Mouse (Mus musculus) right cerebral cortex, adult 2 months (tissue): ENCODE results near the gene Ctbp1.
A peak's percentile ranks its signal among the peaks of the same experiment; 100 is the strongest.

ENCODE experiments used
- DNase-seq, 2 experiments: peaks; one replicate each; pipeline ENCODE4 v3.0.0; 2021 to 2022; ENCODE audit warnings: low spot score in 2 of 2

Ctbp1 gene

DNA sequence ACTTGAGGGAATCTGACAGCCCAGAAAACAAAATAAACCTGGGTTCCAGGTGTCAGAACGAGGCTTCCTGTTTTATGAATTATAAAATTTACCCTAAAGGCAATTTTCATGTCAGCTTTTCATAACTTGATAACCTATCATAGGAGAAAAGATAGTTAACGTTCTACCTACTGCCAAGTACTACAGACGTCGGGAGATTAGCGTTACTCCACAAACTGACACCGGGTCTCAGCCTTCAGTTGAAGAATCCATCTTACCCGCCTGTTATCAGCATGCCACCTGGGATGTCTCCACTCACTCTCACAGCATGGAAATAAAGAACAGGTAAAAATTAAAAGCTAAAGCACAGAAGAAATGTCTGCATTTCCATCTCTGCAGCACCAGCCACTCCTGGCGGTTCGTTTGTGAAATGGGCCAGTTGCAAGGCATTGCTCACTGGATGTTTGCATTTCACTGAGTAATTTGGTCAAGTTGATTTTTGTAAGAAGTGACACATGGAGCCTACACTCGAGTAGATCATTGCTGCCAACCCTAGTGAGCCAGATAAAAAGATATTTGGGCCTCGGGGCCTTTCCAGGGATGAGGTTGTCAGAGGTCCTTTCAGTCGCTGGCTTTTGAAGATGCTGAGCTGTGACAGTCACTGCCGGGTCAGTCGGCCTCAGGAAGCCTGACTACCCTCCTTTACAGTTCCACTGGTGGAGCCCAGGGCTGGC lies 66.1 kb downstream of the Ctbp1 start:
- DNase-seq, result no peak

DNA sequence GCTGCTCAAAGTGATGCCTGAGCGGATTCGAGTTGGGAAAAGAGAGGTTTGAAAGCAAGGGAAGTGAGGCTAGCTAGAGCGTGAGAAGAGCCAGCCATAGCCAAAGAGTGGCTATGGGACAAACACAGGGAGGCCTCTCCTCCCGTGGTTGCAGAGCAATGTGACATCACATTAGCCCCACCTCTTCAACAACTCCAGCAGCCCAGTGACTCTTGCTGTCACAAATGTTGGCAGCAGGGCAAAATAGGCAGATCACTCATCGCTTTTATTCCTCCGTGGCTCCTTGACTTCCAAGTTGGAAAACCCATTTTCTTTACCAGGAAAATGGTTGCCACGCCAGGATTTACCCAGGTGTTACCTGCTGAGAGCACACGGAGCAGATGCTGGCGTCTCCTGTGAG lies 67.7 kb downstream of the Ctbp1 start:
- DNase-seq, result no peak

DNA sequence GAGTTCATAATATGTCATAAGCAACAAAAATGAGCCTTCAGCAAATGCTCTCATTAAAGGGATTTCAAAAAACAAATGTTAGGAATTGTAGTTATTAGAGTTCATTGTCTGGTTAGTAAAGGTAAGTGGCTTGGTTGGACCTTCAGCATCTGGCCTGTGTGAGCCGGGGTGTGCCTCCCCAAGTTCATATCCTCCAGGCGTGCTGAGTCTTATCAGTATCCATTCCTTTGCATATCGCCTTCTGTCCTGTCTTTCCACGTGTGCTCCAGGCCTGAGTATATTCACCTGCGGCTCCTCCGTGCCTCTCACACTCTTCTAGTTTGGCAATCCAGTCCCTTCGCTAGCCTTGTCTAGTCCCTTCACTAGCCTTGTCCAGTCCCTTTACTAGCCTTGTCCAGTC lies 68.5 kb downstream of the Ctbp1 start:
- no peak for DNase-seq

DNA sequence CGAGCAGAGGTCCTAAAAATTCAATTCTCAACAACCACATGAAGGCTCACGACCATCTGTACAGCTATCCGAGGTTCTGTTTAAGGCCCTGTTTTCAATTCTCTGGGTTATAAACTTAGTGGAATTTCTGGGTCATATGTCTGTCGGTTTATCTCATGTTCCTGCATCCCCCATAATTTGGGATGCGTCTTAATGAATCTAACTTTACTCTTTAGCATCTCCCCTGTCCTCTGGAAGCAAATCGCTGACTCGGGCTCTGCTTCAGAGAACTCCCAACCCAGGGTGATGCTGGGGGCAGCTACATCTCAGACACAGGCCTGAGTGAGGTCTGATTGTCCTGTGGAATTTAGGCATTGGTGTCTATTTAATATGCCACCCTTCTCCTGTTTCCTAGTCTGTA lies 70.5 kb downstream of the Ctbp1 start:
- DNase-seq, result no peak

DNA sequence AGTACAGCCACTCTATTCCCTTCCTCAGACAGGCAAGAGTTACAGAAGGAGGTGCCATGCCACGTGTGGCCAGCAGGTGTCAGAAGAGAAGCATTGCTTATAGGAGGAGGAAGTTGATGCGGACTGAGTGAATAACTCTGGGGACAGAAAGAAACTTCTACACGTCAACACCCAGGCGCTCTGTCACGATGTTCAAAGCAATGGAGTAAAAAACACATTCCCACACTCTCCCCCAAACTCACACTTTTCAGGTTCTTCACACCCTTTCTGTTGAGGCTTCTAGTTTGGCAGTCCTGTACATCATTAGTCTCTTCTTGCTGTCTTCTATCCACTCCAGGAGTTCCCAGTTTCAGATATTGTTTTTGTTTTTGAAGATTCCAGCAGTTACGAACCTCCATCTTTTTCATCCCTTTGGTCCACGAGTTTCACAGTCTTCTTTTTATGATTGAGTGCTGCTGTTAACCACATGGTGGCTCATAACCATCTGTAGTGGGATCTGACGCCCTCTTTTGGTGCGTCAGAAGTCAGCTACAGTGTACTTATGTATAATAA lies 71.0 kb downstream of the Ctbp1 start:
- peak; percentile 79 to 90 for DNase-seq

DNA sequence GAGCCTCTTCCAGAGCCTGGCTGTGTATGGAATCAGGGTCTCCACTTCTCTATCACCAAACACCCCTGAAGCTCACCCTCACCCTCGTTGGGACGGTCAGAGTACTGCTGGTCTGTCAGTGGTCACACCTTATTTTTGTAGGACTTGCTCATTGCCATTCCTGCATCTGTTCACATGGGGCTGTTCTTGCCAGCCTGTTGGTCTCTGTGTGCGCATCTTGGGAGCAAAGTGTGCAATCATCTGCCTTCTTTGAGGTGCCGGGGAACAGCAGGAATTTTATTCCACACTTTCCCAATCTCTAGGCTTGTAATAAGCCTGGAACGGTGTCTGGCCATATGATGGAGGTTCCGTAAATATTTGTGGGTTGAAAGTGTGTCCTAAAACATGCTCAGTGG lies 71.6 kb downstream of the Ctbp1 start:
- no peak for DNase-seq

DNA sequence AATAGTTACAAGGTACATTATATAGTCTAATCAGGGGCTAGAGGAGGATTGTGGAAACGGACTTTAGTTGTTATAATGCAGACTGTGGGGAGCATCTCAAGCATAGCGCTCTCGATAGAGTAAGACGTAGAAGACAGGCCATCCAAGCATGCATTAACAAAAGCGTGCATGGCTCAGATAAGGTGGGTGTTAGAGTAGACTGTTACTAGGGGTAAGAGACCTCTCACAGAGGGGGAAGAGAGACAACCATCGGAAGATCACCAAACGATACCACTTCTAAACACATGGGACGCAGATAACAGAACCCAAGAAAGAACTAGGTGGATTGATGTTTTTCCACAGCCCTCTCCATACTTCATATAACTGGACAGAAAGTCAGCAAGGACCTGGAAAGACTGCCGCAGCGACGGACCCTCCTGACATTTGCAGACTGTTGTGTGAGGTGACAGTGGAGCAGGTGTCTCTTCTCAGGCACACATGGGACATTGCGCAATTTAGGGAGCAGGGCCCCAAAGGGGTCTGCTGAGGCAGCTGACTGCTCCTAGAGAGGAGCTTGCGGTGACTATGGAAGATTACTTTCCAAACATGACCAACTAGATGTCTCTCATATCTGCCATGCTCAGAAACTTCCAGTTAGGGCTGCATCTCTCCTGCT lies 72.2 kb downstream of the Ctbp1 start:
- DNase-seq, result no peak

DNA sequence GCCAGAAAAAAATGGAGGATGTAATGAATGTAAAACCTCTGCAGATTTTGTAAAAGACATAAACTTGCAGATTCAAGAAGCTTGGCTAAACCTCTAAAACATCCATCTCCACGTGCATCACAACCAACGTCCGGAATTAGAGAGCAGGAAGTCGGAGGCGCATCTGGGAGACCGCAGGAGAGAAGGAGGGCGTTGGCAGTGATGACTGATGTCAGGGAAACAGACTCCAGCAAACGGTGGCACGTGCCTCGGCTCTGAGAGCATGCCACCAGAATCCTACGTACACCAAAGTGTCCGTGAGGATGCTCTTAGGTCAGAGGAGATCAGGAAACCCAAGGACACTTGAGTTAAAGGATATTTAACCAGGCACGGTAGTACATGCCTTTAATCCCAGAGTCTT lies 73.1 kb downstream of the Ctbp1 start:
- DNase-seq, result no peak

DNA sequence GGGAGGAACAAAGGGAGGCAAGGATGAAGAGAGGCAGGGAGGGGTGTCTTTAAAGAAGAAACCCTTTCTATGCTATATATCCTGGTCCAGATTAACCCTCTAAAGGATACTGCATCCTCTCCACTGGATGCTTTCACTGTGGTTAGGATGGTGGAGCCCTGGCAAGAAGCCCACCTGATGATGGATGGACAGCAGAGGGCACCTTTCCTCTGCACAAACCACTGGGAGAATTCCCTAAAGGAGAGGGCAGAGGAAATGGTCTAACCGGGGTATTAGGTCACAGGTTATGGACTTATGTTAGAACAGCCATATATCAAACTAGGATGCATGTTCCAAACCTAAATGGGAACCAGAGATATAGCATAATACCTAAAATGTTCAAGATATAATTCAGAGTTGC lies 74.7 kb downstream of the Ctbp1 start:
- no peak for DNase-seq
